Mouse (Mus musculus) stomach, postnatal 0 days (tissue): ENCODE results near the gene Rasgef1c.

Source experiments
- CTCF ChIP-seq: IDR thresholded peaks from 2 replicates; pipeline ENCODE4 v1.5.1; 2016; ENCODE audit warnings: antibody characterized with exemption, low read depth, mild to moderate bottlenecking, moderate library complexity
- EP300 ChIP-seq: optimal IDR thresholded peaks from 2 replicates; pipeline ENCODE3; 2016; ENCODE audit warnings: antibody characterized with exemption

GRCm38 (mm10) chr11:49961098-49961740 lies 59.6 kb downstream of the Rasgef1c start:
- TF ChIP-seq CTCF = peak; percentile 93
- no peak for TF ChIP-seq EP300
